Comparison of ENCODE assay signal across 8 mouse cellular contexts in genomic region chr17:26042599-26043248, GRCm38 (mm10). TPM values are rescaled to one million over a fixed set of nuclear protein-coding genes. Genes with fewer than 3 reads are reported as not detected.
DNase-seq lines count a peak whose midpoint lies in the region; ATAC-seq lines count a peak whose summit lies in the region.

No protein-coding gene starts in this region.

- H3K4me2 ChIP-seq in limb, embryonic 12.5 days: no peak overlapping the region
- peak overlapping the region; percentile 31 for H3K4me2 ChIP-seq in forebrain, embryonic 13.5 days
- peak overlapping the region; percentile 29 for H3K4me2 ChIP-seq in neural tube, embryonic 15.5 days

- 0 out of 2 replicates have a peak overlapping the region, but pooled peaks have one; percentile 17 for H3K27ac ChIP-seq in limb, embryonic 12.5 days
- H3K27ac ChIP-seq in limb, embryonic 10.5 days: no peak overlapping the region
- peak overlapping the region; percentile 90 for H3K27ac ChIP-seq in forebrain, embryonic 13.5 days
- peak overlapping the region; percentile 79 for H3K27ac ChIP-seq in neural tube, embryonic 15.5 days (replicated peaks)

- no peaks in the 10 kb centered on the region for H3K9me3 ChIP-seq in limb, embryonic 12.5 days
- H3K9me3 ChIP-seq in limb, embryonic 10.5 days (replicated peaks): no peaks in the 10 kb centered on the region
- no peaks in the 10 kb centered on the region for H3K9me3 ChIP-seq in forebrain, embryonic 13.5 days (replicated peaks)
- no peaks in the 10 kb centered on the region for H3K9me3 ChIP-seq in neural tube, embryonic 15.5 days (replicated peaks)

- DNase-seq in limb, embryonic 10.5 days (ENCODE audit: low spot score): no peak
- DNase-seq in heart, postnatal 10 days: peak; percentile 30 to 52
- DNase-seq in kidney, postnatal 25 days: no peak
- no peak for DNase-seq in urinary bladder, postnatal 25 days (ENCODE audit: low spot score)
- no peak for DNase-seq in adrenal gland, adult (ENCODE audit: inconsistent age in 2 of 2, low spot score in 1 of 2)

- no peaks in the 10 kb centered on the region for H3K4me1 ChIP-seq in limb, embryonic 12.5 days (replicated peaks)
- H3K4me1 ChIP-seq in limb, embryonic 10.5 days: no peaks in the 10 kb centered on the region
- peaks cover 44% of the 10 kb centered on the region for H3K4me1 ChIP-seq in forebrain, embryonic 13.5 days
- peaks cover 49% of the 10 kb centered on the region for H3K4me1 ChIP-seq in neural tube, embryonic 15.5 days

- H3K36me3 ChIP-seq in limb, embryonic 12.5 days: no peaks in the 10 kb centered on the region
- H3K36me3 ChIP-seq in limb, embryonic 10.5 days: no peaks in the 10 kb centered on the region; the same call in 1 of the 2 replicates
- H3K36me3 ChIP-seq in forebrain, embryonic 13.5 days (ENCODE audit: poor library complexity, severe bottlenecking): no peaks in the 10 kb centered on the region
- H3K36me3 ChIP-seq in neural tube, embryonic 15.5 days: no peaks in the 10 kb centered on the region

- 84% methylated on average over 13 of the region's 13 CpGs for WGBS in limb, embryonic 12.5 days
- WGBS in limb, embryonic 10.5 days: 86% methylated on average over 13 of the region's 13 CpGs
- 39% methylated on average over 13 of the region's 13 CpGs for WGBS in forebrain, embryonic 13.5 days
- WGBS in neural tube, embryonic 15.5 days: 56% methylated on average over 13 of the region's 13 CpGs

- no peak overlapping the region for H3K4me3 ChIP-seq in limb, embryonic 12.5 days (replicated peaks)
- no peak overlapping the region for H3K4me3 ChIP-seq in limb, embryonic 10.5 days
- H3K4me3 ChIP-seq in forebrain, embryonic 13.5 days: no peak overlapping the region
- H3K4me3 ChIP-seq in neural tube, embryonic 15.5 days (replicated peaks): no peak overlapping the region

- ATAC-seq in limb, embryonic 12.5 days (ENCODE audit: insufficient number of reproducible peaks, insufficient read depth, low FRiP score, low TSS enrichment, low read depth): no peak
- peak; percentile 62 for ATAC-seq in forebrain, embryonic 13.5 days
- peak; percentile 33 for ATAC-seq in neural tube, embryonic 15.5 days (ENCODE audit: low FRiP score)

- no peak overlapping the region for H3K9ac ChIP-seq in limb, embryonic 12.5 days (replicated peaks)
- peak overlapping the region; percentile 43; the same call in 1 of the 2 replicates for H3K9ac ChIP-seq in forebrain, embryonic 13.5 days
- H3K9ac ChIP-seq in neural tube, embryonic 15.5 days (replicated peaks): no peak overlapping the region

- intact Hi-C loops in heart, postnatal 10 days (cut with DNase I): no loop called here

- H3K27me3 ChIP-seq in limb, embryonic 12.5 days: no peaks in the 10 kb centered on the region
- H3K27me3 ChIP-seq in limb, embryonic 10.5 days (ENCODE audit: low read depth, poor library complexity, severe bottlenecking): no peaks in the 10 kb centered on the region
- H3K27me3 ChIP-seq in forebrain, embryonic 13.5 days: no peaks in the 10 kb centered on the region
- no peaks in the 10 kb centered on the region for H3K27me3 ChIP-seq in neural tube, embryonic 15.5 days (replicated peaks)

RNA-seq across cellular contexts. Expression of gene Rab11fip3, which starts 26.6 kb away (rescaled TPM):
- polyA plus RNA-seq in limb, embryonic 12.5 days (2016; fragmentation: Nextera tagmentation; extraction: Ambion mirVana): 25.0 and 26.9 TPM in 2 replicates
- polyA plus RNA-seq in limb, embryonic 10.5 days (2016; fragmentation: Nextera tagmentation; extraction: Ambion mirVana): 20.9 and 22.1 TPM in 2 replicates
- polyA plus RNA-seq in forebrain, embryonic 13.5 days (2015; fragmentation: Nextera tagmentation; extraction: Ambion mirVana): 22.7 and 24.4 TPM in 2 replicates
- 10 to 100 TPM; 23.4 to 24.1 TPM for total RNA-seq in heart, postnatal 10 days (2021)
- 21.6 and 27.0 TPM in 2 replicates for polyA plus RNA-seq in neural tube, embryonic 15.5 days (2015; fragmentation: Nextera tagmentation; extraction: Ambion mirVana)

RNA-seq across cellular contexts. Expression of gene Decr2, which starts 47.4 kb away (rescaled TPM):
- 29.4 and 31.7 TPM in 2 replicates for polyA plus RNA-seq in limb, embryonic 12.5 days (2016; fragmentation: Nextera tagmentation; extraction: Ambion mirVana)
- 23.0 and 26.3 TPM in 2 replicates for polyA plus RNA-seq in limb, embryonic 10.5 days (2016; fragmentation: Nextera tagmentation; extraction: Ambion mirVana)
- polyA plus RNA-seq in forebrain, embryonic 13.5 days (2015; fragmentation: Nextera tagmentation; extraction: Ambion mirVana): 25.8 and 25.9 TPM in 2 replicates
- total RNA-seq in heart, postnatal 10 days (2021): 10 to 100 TPM; 14.4 to 16.7 TPM
- 42.8 and 42.9 TPM in 2 replicates for polyA plus RNA-seq in neural tube, embryonic 15.5 days (2015; fragmentation: Nextera tagmentation; extraction: Ambion mirVana)

RNA-seq across cellular contexts. Expression of gene Nme4, which starts 52.7 kb away (rescaled TPM):
- 124 and 132 TPM in 2 replicates for polyA plus RNA-seq in limb, embryonic 12.5 days (2016; fragmentation: Nextera tagmentation; extraction: Ambion mirVana)
- 163 and 186 TPM in 2 replicates for polyA plus RNA-seq in limb, embryonic 10.5 days (2016; fragmentation: Nextera tagmentation; extraction: Ambion mirVana)
- polyA plus RNA-seq in forebrain, embryonic 13.5 days (2015; fragmentation: Nextera tagmentation; extraction: Ambion mirVana): 53.0 and 55.8 TPM in 2 replicates
- 1 to 10 TPM; 3.6 to 5.2 TPM for total RNA-seq in heart, postnatal 10 days (2021)
- polyA plus RNA-seq in neural tube, embryonic 15.5 days (2015; fragmentation: Nextera tagmentation; extraction: Ambion mirVana): 20.3 and 37.4 TPM in 2 replicates

RNA-seq across cellular contexts. Expression of gene Capn15, which starts 57.1 kb away (rescaled TPM):
- 32.8 and 33.9 TPM in 2 replicates for polyA plus RNA-seq in limb, embryonic 12.5 days (2016; fragmentation: Nextera tagmentation; extraction: Ambion mirVana)
- 38.7 and 38.9 TPM in 2 replicates for polyA plus RNA-seq in limb, embryonic 10.5 days (2016; fragmentation: Nextera tagmentation; extraction: Ambion mirVana)
- 16.6 and 17.1 TPM in 2 replicates for polyA plus RNA-seq in forebrain, embryonic 13.5 days (2015; fragmentation: Nextera tagmentation; extraction: Ambion mirVana)
- total RNA-seq in heart, postnatal 10 days (2021): 10 to 100 TPM; 12.6 to 13.5 TPM
- polyA plus RNA-seq in neural tube, embryonic 15.5 days (2015; fragmentation: Nextera tagmentation; extraction: Ambion mirVana): 20.1 and 22.5 TPM in 2 replicates

Comparison
In these comparisons a context has a peak if more than half of its experiments do, and no peak if none do; other contexts are left out.
1. DNase-seq: peak in heart, postnatal 10 days (2 of 2); none in limb, embryonic 10.5 days (single experiment), kidney, postnatal 25 days (0 of 2), urinary bladder, postnatal 25 days (single experiment) and adrenal gland, adult (0 of 2).